Mouse (Mus musculus) neutrophil, adult 5-6 weeks (primary cell): ENCODE measurements at regions not wholly inside any gene's neighbourhood (a gene's known extent, or its start where the extent isn't known, plus 50 kb on each side); places are given as distances from the start of the nearest gene placed in this dataset.
A peak's percentile ranks its signal among the peaks of the same experiment; 100 is the strongest.

ENCODE experiments used
- ATAC-seq: fragments of 151-379, 151-347 bp; 2 replicates; pipeline ENCODE4 v1.8.0; 2017; ENCODE audit warnings: mild to moderate bottlenecking, moderate TSS enrichment; ENCODE audit not compliant: insufficient number of reproducible peaks, poor library complexity, low FRiP score, severe bottlenecking; ENCODE audit errors: extremely low read depth

DNA sequence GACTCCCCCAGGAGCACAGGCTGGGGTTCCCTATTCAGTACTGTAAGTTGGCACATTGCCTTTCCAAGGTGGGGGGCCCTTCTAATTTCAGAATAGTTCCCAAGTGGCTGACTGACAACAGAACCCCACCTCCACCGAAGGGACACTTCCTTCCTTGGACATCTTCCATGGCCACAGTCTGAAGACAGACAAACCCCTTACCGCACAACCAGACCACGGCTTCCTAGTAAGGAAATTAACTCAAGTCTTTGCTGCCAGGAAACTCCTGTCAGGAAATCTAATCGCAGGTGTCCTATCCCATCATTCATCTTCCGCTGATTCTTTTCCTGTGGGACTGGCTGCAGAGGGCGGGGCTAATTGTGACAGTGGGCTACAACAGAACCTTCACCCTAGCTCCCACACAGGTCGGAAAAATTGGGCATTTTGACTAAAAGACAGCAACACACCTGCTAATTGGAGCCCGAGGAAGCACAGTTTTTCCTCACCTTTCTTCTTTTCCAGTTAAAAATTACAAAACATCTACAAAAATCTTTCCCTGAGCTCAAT lies 309.8 kb downstream of the Ankrd50 start:
- ATAC-seq = no peak

- ATAC-seq = no peak
Observed at GRCm38 (mm10) chr3:38152408-38152807, 332.2 kb downstream of the Ankrd50 start.

DNA sequence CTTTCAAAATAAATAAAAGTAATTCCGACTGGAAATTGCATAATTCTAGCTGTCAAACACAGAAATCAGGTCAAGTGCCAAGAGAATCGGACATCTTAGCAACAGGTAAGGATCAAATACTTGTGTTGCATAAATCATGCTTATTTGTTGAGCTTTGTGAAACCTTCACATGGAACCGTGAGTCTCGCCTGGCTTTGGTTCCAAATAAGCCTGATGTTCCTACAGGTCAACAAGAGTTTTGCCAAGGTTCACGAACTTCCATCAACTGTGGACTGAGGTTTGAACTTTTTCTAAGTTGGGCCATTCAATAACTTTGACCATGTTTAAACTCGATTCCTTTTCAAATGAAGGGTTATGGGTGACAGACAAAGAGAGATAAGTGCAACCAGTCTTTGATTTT lies 332.8 kb downstream of the Ankrd50 start:
- ATAC-seq = no peak

DNA sequence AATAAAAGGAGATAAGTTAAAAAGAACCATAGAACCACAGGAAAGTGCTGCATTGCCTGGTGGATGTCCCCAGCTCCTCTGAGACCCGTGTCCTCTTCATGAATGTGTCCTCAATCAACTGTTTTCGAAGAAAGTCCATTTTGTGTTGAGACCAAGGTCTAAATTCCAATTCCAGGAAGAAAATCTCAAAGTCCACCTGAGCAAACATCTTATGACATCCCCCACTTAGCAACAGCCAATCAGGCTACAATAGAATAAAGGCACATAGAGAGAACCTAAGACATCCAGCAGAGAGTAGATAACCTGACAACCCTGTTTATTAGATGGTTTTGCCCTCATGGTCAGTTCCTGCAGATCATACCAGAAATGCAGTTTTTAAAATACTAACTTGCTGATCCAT lies 338.0 kb downstream of the Ankrd50 start:
- no peak for ATAC-seq

GRCm38 (mm10) chr3:38145444-38145843 lies 339.2 kb downstream of the Ankrd50 start:
- ATAC-seq = no peak

DNA sequence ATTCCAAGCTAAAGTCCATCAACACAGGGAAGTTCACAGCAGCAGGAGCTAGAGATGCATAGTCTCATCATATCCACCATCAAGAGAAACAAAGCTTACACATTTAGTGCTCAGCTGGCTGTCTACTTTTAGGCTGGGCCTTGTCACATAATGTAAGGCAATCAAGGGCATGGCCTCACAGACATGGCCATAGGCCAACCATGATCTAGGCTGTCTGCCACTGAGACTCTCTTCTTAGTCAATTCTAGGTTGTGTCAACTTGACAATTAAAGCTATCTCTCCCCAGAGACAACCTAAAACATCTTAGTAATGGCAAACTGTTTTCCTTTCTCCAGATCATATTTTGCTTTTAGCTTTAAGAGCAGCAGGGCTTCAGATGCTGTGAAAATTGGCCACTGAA lies 340.0 kb downstream of the Ankrd50 start:
- no peak for ATAC-seq

DNA sequence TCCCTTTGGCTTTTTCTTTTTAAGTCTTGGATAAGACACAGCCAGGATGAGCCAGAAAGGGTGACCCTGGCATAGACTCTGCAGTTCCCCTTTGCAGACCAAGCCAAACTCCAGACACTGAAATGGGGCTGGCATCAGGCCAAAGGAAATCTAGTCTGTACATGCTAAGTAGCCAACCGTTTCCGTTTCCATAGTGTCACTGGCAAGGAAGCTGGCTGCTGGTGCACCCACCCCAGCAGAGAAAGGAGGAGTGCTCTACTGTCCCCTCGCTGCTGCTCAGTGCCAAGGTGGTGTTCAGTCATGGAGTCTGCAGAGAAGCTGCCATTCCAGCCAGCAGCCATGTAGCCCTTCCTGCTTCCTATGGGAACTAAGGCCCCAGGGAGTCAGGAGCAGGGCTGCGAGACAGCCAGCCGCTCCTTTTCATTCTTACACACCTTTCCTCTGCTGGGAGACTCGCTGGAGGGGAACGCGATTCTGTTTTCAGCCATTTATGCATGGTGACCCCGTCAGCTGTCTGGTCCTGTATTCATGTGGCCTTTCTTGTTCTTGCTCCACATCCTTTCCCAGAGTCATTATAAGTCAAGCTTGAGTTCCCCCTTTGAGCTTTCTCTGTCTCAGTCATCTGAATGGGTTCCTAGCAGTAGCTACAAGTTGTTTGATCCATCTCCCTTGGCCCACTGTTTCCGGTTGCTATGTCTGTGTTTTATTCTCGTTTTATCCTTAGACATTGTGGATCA lies 341.3 kb downstream of the Ankrd50 start:
- ATAC-seq = no peak

GRCm38 (mm10) chr3:38139387-38139786 lies 345.3 kb downstream of the Ankrd50 start:
- ATAC-seq = no peak

- ATAC-seq = no peak
Observed at GRCm38 (mm10) chr3:38138014-38138413, 346.6 kb downstream of the Ankrd50 start.

DNA sequence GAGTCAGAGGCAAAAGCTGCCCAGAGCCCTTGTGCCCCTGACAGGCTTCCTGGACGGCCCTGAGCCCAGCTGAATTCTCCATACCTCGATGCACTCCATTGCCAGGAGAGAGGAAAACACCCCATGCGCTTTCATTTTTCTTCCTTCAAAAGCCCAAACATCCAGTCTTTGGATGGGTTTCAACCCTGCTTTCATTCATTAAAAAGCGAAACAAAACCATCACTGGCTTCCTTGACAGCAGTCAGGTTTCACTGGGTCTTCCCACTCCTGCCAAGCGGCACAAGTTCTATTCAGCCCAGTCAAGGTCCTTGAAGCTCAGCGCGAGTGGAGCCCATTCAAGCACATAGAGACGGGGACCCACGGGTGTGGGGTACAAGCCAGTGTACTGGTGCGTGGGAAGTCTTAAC lies 348.8 kb downstream of the Ankrd50 start:
- no peak for ATAC-seq

- no peak for ATAC-seq
Observed at GRCm38 (mm10) chr3:38134425-38134824, 350.2 kb downstream of the Ankrd50 start.

DNA sequence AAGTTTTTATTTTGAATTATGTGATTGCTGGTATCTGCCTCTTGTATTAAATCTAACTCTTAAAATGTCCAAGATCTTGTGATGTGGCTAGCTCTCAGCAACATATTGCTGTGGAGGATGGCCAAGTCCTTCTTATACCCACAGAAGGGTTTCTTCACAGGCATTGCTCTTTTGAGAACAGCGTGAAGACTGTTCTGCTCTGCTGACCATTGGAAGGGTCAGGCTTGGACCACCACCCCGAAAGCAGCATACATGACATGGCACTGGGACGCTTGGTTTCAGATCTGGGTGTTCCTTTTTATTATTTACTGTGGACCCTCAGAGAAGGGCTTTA lies 352.8 kb downstream of the Ankrd50 start:
- ATAC-seq = no peak

DNA sequence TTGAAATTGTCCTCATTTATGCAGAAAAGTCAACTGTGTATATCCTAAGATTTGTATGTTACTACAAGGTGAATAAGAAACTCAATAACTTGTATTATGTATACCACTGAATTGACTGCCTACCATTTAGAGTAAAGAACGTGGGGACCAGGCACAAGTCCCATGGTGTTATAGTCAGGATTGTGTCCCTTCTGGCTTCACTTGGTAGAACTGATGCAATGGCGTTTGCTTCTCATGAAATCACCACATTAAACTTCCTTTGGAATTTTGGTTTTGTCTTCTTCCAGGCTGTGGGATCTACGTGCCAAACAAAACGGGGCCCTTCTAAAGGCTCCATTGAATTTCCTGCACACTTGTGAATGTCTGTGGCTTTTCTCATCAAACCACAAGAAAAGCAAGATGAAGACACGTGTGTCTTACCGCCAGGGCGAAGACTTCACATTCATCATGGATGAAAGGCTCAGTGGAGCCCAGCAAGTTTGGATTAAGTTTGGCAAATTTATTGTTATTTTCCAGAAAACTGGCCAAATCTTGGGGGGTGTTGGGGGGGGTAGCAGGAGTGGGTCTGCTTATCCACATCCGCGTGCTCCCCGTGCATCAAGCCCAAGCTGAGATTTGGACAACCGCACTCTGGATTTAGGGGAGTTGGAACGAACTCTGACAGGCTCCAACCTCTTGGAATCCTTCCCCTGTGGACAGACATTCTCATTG lies 353.3 kb downstream of the Ankrd50 start:
- ATAC-seq = no peak

DNA sequence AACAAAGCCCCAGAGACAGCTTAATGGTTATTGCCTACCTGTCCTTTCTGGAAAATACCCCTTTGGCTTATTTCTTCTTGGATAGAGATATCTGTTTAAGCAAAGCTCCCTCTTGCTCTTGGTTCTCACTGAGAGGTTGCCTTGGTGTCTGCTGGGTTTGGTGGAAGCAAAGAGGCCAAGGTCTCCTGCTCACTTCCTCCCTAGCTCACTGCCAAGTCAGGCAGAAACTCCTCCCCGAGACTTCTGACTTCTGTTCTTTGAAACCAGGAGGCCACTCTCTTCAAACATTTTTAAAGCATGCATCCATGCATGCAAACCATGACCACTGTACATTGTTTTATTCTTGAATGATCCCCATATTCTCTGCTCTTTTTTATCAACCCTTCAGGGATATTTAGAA lies 354.6 kb downstream of the Ankrd50 start:
- no peak for ATAC-seq

- no peak for ATAC-seq
Observed at GRCm38 (mm10) chr3:38129167-38129500, 355.5 kb downstream of the Ankrd50 start.

DNA sequence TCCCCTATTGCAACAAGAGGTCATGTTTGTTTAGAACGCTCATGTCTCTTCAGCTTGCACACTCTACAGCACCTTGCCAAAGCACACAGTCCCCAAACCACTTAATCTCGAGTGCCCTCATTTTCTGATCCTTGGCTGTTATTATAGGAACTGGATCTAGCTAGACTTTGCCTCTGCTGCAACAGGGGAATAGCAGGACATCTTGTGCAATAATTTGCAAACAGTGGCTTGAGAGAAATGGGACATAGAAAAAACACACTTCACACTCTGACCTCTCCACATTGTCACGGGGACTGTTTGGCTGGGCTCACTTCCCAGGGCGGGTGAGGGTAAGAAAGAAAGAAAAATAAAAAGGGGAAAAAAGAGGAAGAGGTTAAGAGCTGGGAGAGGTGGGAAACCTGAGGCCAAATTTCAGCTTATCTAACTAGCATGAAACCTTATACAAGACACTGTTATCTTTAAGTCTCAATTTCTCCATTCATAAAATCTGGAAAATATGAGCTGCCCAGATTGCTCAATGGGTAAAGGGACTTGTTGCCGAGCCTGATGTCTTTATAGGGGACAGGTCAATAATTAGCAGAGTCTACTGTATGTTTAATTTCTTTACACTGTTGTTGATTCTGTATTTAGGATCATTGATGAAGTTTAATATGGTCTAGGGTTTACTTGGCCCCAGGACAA lies 356.0 kb downstream of the Ankrd50 start:
- ATAC-seq = no peak

DNA sequence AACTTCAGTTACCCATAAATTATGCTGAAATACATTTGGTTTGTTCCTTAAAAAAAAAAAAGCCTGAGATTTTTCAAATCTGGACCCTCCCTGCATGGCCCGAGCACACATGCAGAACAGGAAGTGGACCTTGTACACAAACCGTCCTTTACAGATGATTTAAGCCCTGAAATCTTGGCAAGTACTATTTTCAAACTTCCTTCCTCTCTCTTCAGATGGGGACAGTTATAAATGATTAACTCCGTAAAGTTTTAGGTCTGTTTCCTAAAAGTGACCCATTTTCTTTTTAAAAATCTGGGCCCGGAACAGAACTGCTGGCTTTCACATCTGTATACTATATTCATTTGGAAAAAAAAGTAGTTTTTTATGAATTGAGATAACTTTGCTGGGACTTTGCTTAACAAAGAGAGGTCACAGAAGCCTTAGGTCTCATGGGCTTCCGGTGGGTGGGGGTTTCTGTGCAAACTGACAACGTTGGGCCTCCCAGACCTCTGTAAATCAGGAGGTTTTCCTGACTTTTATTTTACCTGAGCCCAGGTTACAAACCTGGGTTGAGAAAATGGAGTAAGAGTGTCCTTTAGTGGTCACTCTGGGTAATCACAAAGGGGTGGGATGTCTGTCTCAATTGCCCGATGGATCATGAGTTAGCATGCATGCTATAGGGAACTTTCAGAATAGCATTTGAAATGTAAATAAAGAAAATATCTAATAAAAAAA lies 368.4 kb downstream of the Ankrd50 start:
- ATAC-seq = no peak

DNA sequence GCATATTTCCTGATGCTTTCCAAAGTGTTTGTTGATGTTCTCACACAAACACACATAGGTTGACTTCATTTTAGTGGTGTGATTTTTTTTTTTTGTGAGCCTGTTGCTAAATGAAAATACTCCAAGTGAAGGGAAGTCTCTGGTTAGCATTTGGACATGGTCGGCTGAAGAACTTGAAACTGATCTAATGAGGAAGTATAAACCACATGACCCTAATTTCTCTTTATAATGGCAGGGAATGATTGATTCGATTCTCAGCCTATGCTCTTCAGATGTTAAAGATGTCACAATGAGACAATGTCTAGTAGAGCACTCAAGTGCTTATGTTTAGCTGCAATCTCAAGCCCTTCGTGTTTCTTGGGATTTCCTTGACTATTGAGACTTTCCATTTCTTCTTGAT lies 372.1 kb downstream of the Ankrd50 start:
- peak; percentile 55; the same call in 1 of the 2 replicates for ATAC-seq

DNA sequence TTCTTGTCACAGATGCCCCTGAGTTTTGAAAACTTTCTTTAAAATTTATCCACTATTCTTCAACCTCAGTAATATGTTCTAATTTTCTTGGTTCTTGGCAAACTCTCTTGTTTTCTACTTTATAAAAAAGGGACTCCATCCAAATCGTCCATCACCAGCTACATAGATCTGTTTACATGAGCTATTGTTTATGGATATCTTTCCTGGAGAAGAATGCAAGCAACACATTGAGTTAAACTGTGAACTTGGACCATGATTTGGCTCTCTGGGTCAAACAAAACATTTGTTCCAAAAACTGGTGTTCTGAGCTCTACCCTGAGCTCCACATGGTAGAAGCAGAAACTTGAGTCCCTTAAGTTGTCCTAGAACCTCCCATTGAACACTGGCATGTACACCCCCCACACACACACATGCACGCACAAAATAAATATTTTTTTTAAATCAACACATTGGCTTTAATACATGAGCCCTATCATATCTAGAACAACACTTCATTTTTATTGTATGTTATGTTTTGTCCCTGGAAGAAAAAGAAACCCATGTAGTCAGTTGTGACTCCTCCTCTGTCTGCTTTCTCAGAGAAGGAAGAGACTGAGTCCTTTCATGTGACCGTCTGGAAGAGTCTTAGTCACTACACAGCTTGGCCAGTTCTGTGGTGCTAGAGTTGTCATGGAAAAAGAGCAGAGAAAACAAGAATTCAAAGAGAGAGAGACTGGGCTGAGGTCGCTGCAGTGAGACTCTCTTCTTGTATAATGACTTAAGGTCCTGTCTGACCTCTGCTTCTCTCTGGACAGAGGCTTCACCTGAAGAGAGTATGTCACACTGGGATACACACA lies 379.4 kb downstream of the Ankrd50 start:
- ATAC-seq = no peak
